16 mouse cellular contexts compared by ENCODE assay signal in genomic region chr2:177283701-177284100, GRCm38 (mm10). TPM values are rescaled to one million over a fixed set of nuclear protein-coding genes. Genes with fewer than 3 reads are reported as not detected.
"Had no signal": no experiment of that assay in that cellular context is flagged by ENCODE, and none has a peak within 500 bp of the region (broad histone marks: within the 10 kb centered on the region; RNA-seq: fewer than 3 reads in every experiment).

No protein-coding gene starts in this region.

RNA-seq across cellular contexts. Expression of gene Gm14409, which starts 16.9 kb away (rescaled TPM):
- total RNA-seq: megakaryocyte progenitor cell, adult 5-6 weeks had no signal
- polyA plus RNA-seq: liver, embryonic 15.5 days; liver, postnatal 0 days; lung, adult 2 months; lung, embryonic 15.5 days; midbrain, embryonic 11.5 days; midbrain, embryonic 13.5 days; midbrain, embryonic 15.5 days; neural tube, embryonic 11.5 days; neural tube, embryonic 13.5 days; neural tube, embryonic 15.5 days; small intestine, adult 2 months; stomach, embryonic 14.5 days; stomach, embryonic 16.5 days; testis, adult 2 months; thymus, adult 2 months had no signal

RNA-seq across cellular contexts. Expression of gene Gm14412, which starts 40.4 kb away (rescaled TPM):
- polyA plus RNA-seq: liver, postnatal 0 days; small intestine, adult 2 months; thymus, adult 2 months had no signal
